Mouse (Mus musculus): ENCODE measurements around the gene Slc16a11. TPM values are rescaled to one million over a fixed set of nuclear protein-coding genes. Genes with fewer than 3 reads are reported as not detected.

Gene Slc16a11
- polyA plus RNA-seq, 1 experiment from 2014 or later, result 1.1 TPM

GRCm38 (mm10) chr11:70227126-70227525 lies 14.6 kb downstream of the Slc16a11 start:
- 30% methylated on average over 5 of the region's 5 CpGs for WGBS
- peak overlapping the region; percentile 51 for H3K4me3 ChIP-seq
- no peak for ATAC-seq (ENCODE audit: insufficient number of reproducible peaks, low FRiP score)
- H3K27me3 ChIP-seq (replicated peaks), result peaks cover 52% of the 10 kb centered on the region
- no peaks in the 10 kb centered on the region for H3K9me3 ChIP-seq (replicated peaks)
- H3K9ac ChIP-seq, result peak overlapping the region; percentile 64; the same call in 1 of the 2 replicates
- no peak overlapping the region for H3K27ac ChIP-seq (ENCODE audit: poor library complexity, severe bottlenecking)
- H3K36me3 ChIP-seq, result no peaks in the 10 kb centered on the region
- H3K4me2 ChIP-seq, result peak overlapping the region; percentile 70
- H3K4me1 ChIP-seq (replicated peaks), result peaks cover 50% of the 10 kb centered on the region

- 70% methylated on average over 4 of the region's 4 CpGs for WGBS
- ATAC-seq (ENCODE audit: insufficient number of reproducible peaks, low FRiP score), result no peak
- H3K27me3 ChIP-seq (replicated peaks), result peaks cover 52% of the 10 kb centered on the region
- H3K9ac ChIP-seq, result peak overlapping the region; percentile 71; the same call in 1 of the 2 replicates
- peaks cover 52% of the 10 kb centered on the region for H3K4me1 ChIP-seq (replicated peaks)
- H3K4me2 ChIP-seq, result peak overlapping the region; percentile 70
- no peak overlapping the region for H3K27ac ChIP-seq (ENCODE audit: poor library complexity, severe bottlenecking)
- H3K36me3 ChIP-seq, result no peaks in the 10 kb centered on the region
- H3K4me3 ChIP-seq, result peak overlapping the region; percentile 51
- H3K9me3 ChIP-seq (replicated peaks), result no peaks in the 10 kb centered on the region
Measured at GRCm38 (mm10) chr11:70227661-70228245, 15.2 kb downstream of the Slc16a11 start.

GRCm38 (mm10) chr11:70228828-70229227 lies 16.3 kb downstream of the Slc16a11 start:
- H3K4me1 ChIP-seq (replicated peaks), result peaks cover 56% of the 10 kb centered on the region
- WGBS, result under 1% methylated on average over 19 of the region's 19 CpGs
- H3K4me2 ChIP-seq, result peak overlapping the region; percentile 70
- peak overlapping the region; percentile 77 for H3K27ac ChIP-seq (ENCODE audit: poor library complexity, severe bottlenecking)
- peak overlapping the region; percentile 71 for H3K9ac ChIP-seq
- peak; percentile 81 for ATAC-seq (ENCODE audit: insufficient number of reproducible peaks, low FRiP score)
- no peaks in the 10 kb centered on the region for H3K9me3 ChIP-seq (replicated peaks)
- H3K36me3 ChIP-seq, result no peaks in the 10 kb centered on the region
- H3K4me3 ChIP-seq, result peak overlapping the region; percentile 51
- H3K27me3 ChIP-seq (replicated peaks), result peaks cover 52% of the 10 kb centered on the region

GRCm38 (mm10) chr11:70229260-70230010 lies 16.9 kb downstream of the Slc16a11 start, which contains the start of gene Bcl6b:
Gene Bcl6b, minus strand, starts transcription at chr11:70229798.
- WGBS, result 2% methylated on average over 39 of the region's 39 CpGs
- peak within 1 kb of the TSS; percentile 70 for H3K4me2 ChIP-seq

GRCm38 (mm10) chr11:70230239-70230727 lies 17.7 kb downstream of the Slc16a11 start:
- Histone ChIP-seq H3K27ac (ENCODE audit: poor library complexity, severe bottlenecking) (peak overlapping the region; percentile 77), H3K9ac (peak overlapping the region; percentile 17; the same call in 1 of the 2 replicates), H3K4me3 (peak overlapping the region; percentile 51), H3K4me1 (replicated peaks) (peaks cover 54% of the 10 kb centered on the region), H3K9me3 (replicated peaks) (no peaks in the 10 kb centered on the region), H3K27me3 (replicated peaks) (peaks cover 45% of the 10 kb centered on the region), H3K4me2 (peak overlapping the region; percentile 70), H3K36me3 (peaks cover 11% of the 10 kb centered on the region)
- 2% methylated on average over 32 of the region's 32 CpGs for WGBS
- peak; percentile 70 for ATAC-seq (ENCODE audit: insufficient number of reproducible peaks, low FRiP score)

More at GRCm38 (mm10) chr11:70229260-70230010, 16.9 kb downstream of the Slc16a11 start, which contains the start of gene Bcl6b:
- Histone ChIP-seq H3K27ac (ENCODE audit: poor library complexity, severe bottlenecking) (peak within 1 kb of the TSS; percentile 77), H3K4me3 (peak within 1 kb of the TSS; percentile 51), H3K36me3 (peaks cover 2% of the 10 kb centered on the region), H3K9me3 (replicated peaks) (no peaks in the 10 kb centered on the region), H3K4me1 (replicated peaks) (peaks cover 55% of the 10 kb centered on the region), H3K9ac (peak within 1 kb of the TSS; percentile 71), H3K27me3 (replicated peaks) (peaks cover 52% of the 10 kb centered on the region)
- peak; percentile 34; the same call in 1 of the 2 replicates for ATAC-seq (ENCODE audit: insufficient number of reproducible peaks, low FRiP score)

GRCm38 (mm10) chr11:70232546-70232945 lies 20.0 kb downstream of the Slc16a11 start:
- Histone ChIP-seq H3K9me3 (replicated peaks) (no peaks in the 10 kb centered on the region), H3K27me3 (replicated peaks) (peaks cover 23% of the 10 kb centered on the region), H3K36me3 (peaks cover 18% of the 10 kb centered on the region), H3K4me1 (replicated peaks) (peaks cover 47% of the 10 kb centered on the region), H3K27ac (ENCODE audit: poor library complexity, severe bottlenecking) (no peak overlapping the region), H3K4me2 (peak overlapping the region; percentile 82), H3K9ac (peak overlapping the region; percentile 74), H3K4me3 (peak overlapping the region; percentile 53)
- ATAC-seq (ENCODE audit: insufficient number of reproducible peaks, low FRiP score), result no peak
- WGBS, result 4% methylated on average over 9 of the region's 10 CpGs

- no peak overlapping the region for H3K27ac ChIP-seq (ENCODE audit: poor library complexity, severe bottlenecking)
- no peaks in the 10 kb centered on the region for H3K9me3 ChIP-seq (replicated peaks)
- peak overlapping the region; percentile 74 for H3K9ac ChIP-seq
- peak overlapping the region; percentile 53 for H3K4me3 ChIP-seq
- H3K4me1 ChIP-seq (replicated peaks), result peaks cover 42% of the 10 kb centered on the region
- H3K4me2 ChIP-seq, result peak overlapping the region; percentile 82
- no peak for ATAC-seq (ENCODE audit: insufficient number of reproducible peaks, low FRiP score)
- WGBS, result 39% methylated on average over 8 of the region's 8 CpGs
- peaks cover 18% of the 10 kb centered on the region for H3K27me3 ChIP-seq (replicated peaks)
- H3K36me3 ChIP-seq, result peaks cover 18% of the 10 kb centered on the region
Measured at GRCm38 (mm10) chr11:70233016-70233415, 20.5 kb downstream of the Slc16a11 start.

- Histone ChIP-seq H3K4me2 (no peak overlapping the region), H3K36me3 (peaks cover 18% of the 10 kb centered on the region), H3K4me3 (no peak overlapping the region), H3K27me3 (replicated peaks) (peaks cover 10% of the 10 kb centered on the region; the same call in 1 of the 2 replicates), H3K9ac (no peak overlapping the region), H3K4me1 (replicated peaks) (peaks cover 49% of the 10 kb centered on the region), H3K27ac (ENCODE audit: poor library complexity, severe bottlenecking) (no peak overlapping the region), H3K9me3 (replicated peaks) (no peaks in the 10 kb centered on the region)
- WGBS, result 52% methylated on average over 5 of the region's 5 CpGs
- ATAC-seq (ENCODE audit: insufficient number of reproducible peaks, low FRiP score), result no peak
Measured at GRCm38 (mm10) chr11:70234037-70234436, 21.5 kb downstream of the Slc16a11 start.

- H3K36me3 ChIP-seq, result peaks cover 18% of the 10 kb centered on the region
- no peak for ATAC-seq (ENCODE audit: insufficient number of reproducible peaks, low FRiP score)
- no peak overlapping the region for H3K9ac ChIP-seq
- no peak overlapping the region for H3K4me3 ChIP-seq
- H3K27ac ChIP-seq (ENCODE audit: poor library complexity, severe bottlenecking), result no peak overlapping the region
- H3K4me1 ChIP-seq (replicated peaks), result peaks cover 46% of the 10 kb centered on the region
- 75% methylated on average over 8 of the region's 8 CpGs for WGBS
- H3K9me3 ChIP-seq (replicated peaks), result no peaks in the 10 kb centered on the region
- H3K27me3 ChIP-seq (replicated peaks), result peaks cover 6% of the 10 kb centered on the region; the same call in 1 of the 2 replicates
- no peak overlapping the region for H3K4me2 ChIP-seq
Measured at GRCm38 (mm10) chr11:70234497-70234896, 21.9 kb downstream of the Slc16a11 start.

GRCm38 (mm10) chr11:70235254-70235900 lies 22.8 kb downstream of the Slc16a11 start:
- Histone ChIP-seq H3K27ac (ENCODE audit: poor library complexity, severe bottlenecking) (no peak overlapping the region), H3K4me3 (no peak overlapping the region), H3K4me2 (no peak overlapping the region), H3K27me3 (replicated peaks) (no peaks in the 10 kb centered on the region), H3K9me3 (replicated peaks) (no peaks in the 10 kb centered on the region), H3K9ac (no peak overlapping the region), H3K36me3 (peaks cover 18% of the 10 kb centered on the region), H3K4me1 (replicated peaks) (peaks cover 40% of the 10 kb centered on the region)
- 85% methylated on average over 12 of the region's 12 CpGs for WGBS
- ATAC-seq (ENCODE audit: insufficient number of reproducible peaks, low FRiP score), result no peak

GRCm38 (mm10) chr11:70236717-70237116 lies 24.2 kb downstream of the Slc16a11 start:
- ATAC-seq (ENCODE audit: insufficient number of reproducible peaks, low FRiP score), result no peak
- peak overlapping the region; percentile 95 for H3K4me3 ChIP-seq
- peak overlapping the region; percentile 91 for H3K27ac ChIP-seq (ENCODE audit: poor library complexity, severe bottlenecking)
- H3K4me2 ChIP-seq, result peak overlapping the region; percentile 94
- H3K27me3 ChIP-seq (replicated peaks), result no peaks in the 10 kb centered on the region
- H3K9me3 ChIP-seq (replicated peaks), result no peaks in the 10 kb centered on the region
- H3K9ac ChIP-seq, result peak overlapping the region; percentile 95
- WGBS, result 12% methylated on average over 7 of the region's 7 CpGs
- H3K36me3 ChIP-seq, result peaks cover 18% of the 10 kb centered on the region
- peaks cover 45% of the 10 kb centered on the region for H3K4me1 ChIP-seq (replicated peaks)
